In the genomic region with DNA sequence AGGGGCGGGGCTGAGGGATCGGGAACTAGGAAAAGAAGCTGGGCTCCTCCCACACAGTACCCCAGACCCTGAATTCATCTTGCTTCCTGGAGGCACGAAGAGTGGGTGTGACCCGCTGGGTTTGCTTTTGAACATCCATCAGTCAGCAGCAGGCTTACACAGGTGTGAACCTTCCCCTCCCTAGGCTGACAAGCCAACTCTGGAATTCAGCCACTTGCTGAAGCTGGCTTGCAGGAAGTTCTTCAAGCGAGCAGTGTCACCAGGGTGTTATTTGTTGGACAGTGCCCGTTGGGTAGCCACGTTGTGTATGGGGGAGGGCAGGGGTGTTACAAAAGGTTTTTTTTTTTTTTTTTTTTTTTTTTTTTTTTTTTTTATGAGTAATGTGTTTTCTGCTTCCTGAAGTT, we compare ENCODE assay signal across 9 mouse cellular contexts.
A peak's percentile ranks its signal among the peaks of the same experiment; 100 is the strongest.
DNase-seq lines count a peak whose midpoint lies in the region; ATAC-seq and TF ChIP-seq lines count a peak whose summit lies in the region.
"Had no signal": no experiment of that assay in that cellular context is flagged by ENCODE, and none has a peak within 500 bp of the region (broad histone marks: within the 10 kb centered on the region; RNA-seq: fewer than 3 reads in every experiment).

No protein-coding gene starts in this region.

- no peaks in the 10 kb centered on the region for H3K9me3 ChIP-seq in midbrain, embryonic 11.5 days (ENCODE audit: control insufficient read depth, low read length)
- no peaks in the 10 kb centered on the region for H3K9me3 ChIP-seq in midbrain, postnatal 0 days (ENCODE audit: low read length)
- H3K9me3 ChIP-seq in forebrain, embryonic 10.5 days = no peaks in the 10 kb centered on the region
- H3K9me3 ChIP-seq in intestine, embryonic 16.5 days (ENCODE audit: control insufficient read depth, low read length) = no peaks in the 10 kb centered on the region
- no peaks in the 10 kb centered on the region for H3K9me3 ChIP-seq in neural tube, embryonic 15.5 days (replicated peaks)

- H3K36me3 ChIP-seq in midbrain, embryonic 11.5 days (ENCODE audit: control insufficient read depth, insufficient read depth, low read length) = no peaks in the 10 kb centered on the region
- H3K36me3 ChIP-seq in midbrain, postnatal 0 days (ENCODE audit: insufficient read depth, low read length) = no peaks in the 10 kb centered on the region
- no peaks in the 10 kb centered on the region for H3K36me3 ChIP-seq in forebrain, embryonic 10.5 days (replicated peaks)
- H3K36me3 ChIP-seq in intestine, embryonic 16.5 days (ENCODE audit: control insufficient read depth, insufficient read depth, low read length) = no peaks in the 10 kb centered on the region
- no peaks in the 10 kb centered on the region for H3K36me3 ChIP-seq in neural tube, embryonic 15.5 days

- H3K27me3 ChIP-seq in midbrain, embryonic 11.5 days (ENCODE audit: control insufficient read depth, insufficient read depth, low read length) = no peaks in the 10 kb centered on the region
- no peaks in the 10 kb centered on the region for H3K27me3 ChIP-seq in midbrain, postnatal 0 days (ENCODE audit: insufficient read depth, low read length)
- peaks cover 34% of the 10 kb centered on the region for H3K27me3 ChIP-seq in forebrain, embryonic 10.5 days (ENCODE audit: poor library complexity, severe bottlenecking)
- H3K27me3 ChIP-seq in intestine, embryonic 16.5 days (replicated peaks; ENCODE audit: control insufficient read depth, insufficient read depth, low read length) = no peaks in the 10 kb centered on the region
- no peaks in the 10 kb centered on the region for H3K27me3 ChIP-seq in neural tube, embryonic 15.5 days (replicated peaks)

- H3K4me3 ChIP-seq in midbrain, embryonic 11.5 days (ENCODE audit: low read depth, low read length) = no peak overlapping the region
- no peak overlapping the region for H3K4me3 ChIP-seq in midbrain, postnatal 0 days (ENCODE audit: low read depth, low read length)
- peak overlapping the region; percentile 12; the same call in 1 of the 2 replicates for H3K4me3 ChIP-seq in forebrain, embryonic 10.5 days
- H3K4me3 ChIP-seq in intestine, embryonic 16.5 days (ENCODE audit: low read length) = peak overlapping the region; percentile 10
- H3K4me3 ChIP-seq in neural tube, embryonic 15.5 days (replicated peaks) = no peak overlapping the region

- TF ChIP-seq CTCF in midbrain, postnatal 0 days (IDR thresholded peaks at IDR 0.05) = no peak

- H3K27ac ChIP-seq in midbrain, embryonic 11.5 days (ENCODE audit: low read depth, low read length) = no peak overlapping the region
- no peak overlapping the region for H3K27ac ChIP-seq in midbrain, postnatal 0 days (ENCODE audit: low read depth, low read length)
- no peak overlapping the region for H3K27ac ChIP-seq in forebrain, embryonic 10.5 days
- H3K27ac ChIP-seq in intestine, embryonic 16.5 days (ENCODE audit: low read length) = no peak overlapping the region
- H3K27ac ChIP-seq in neural tube, embryonic 15.5 days (replicated peaks) = no peak overlapping the region

- no peak overlapping the region for H3K4me2 ChIP-seq in midbrain, embryonic 11.5 days
- no peak overlapping the region for H3K4me2 ChIP-seq in midbrain, postnatal 0 days (ENCODE audit: low read depth, low read length, poor library complexity, severe bottlenecking)
- peak overlapping the region; percentile 32 for H3K4me2 ChIP-seq in intestine, embryonic 16.5 days (ENCODE audit: low read depth, low read length)
- peak overlapping the region; percentile 38 for H3K4me2 ChIP-seq in neural tube, embryonic 15.5 days

- no peak for DNase-seq in midbrain, embryonic 11.5 days (ENCODE audit: low spot score, missing footprints)
- DNase-seq in midbrain, postnatal 0 days (ENCODE audit: low spot score) = no peak
- DNase-seq in forebrain, embryonic 10.5 days (ENCODE audit: extremely low spot score, low spot score) = no peak
- no peak for DNase-seq in ovary, adult 18-20 months (ENCODE audit: low spot score)
- no peak for DNase-seq in right cerebral cortex, postnatal 14 days
- no peak for DNase-seq in layer of hippocampus, postnatal 14 days (ENCODE audit: low spot score in 2 of 2)
- DNase-seq: right cerebral cortex, postnatal 4 days had no signal

- no peak overlapping the region for H3K9ac ChIP-seq in midbrain, embryonic 11.5 days (ENCODE audit: low read length)
- no peak overlapping the region for H3K9ac ChIP-seq in midbrain, postnatal 0 days (replicated peaks; ENCODE audit: low read length, poor library complexity, severe bottlenecking)
- no peak overlapping the region for H3K9ac ChIP-seq in intestine, embryonic 16.5 days (ENCODE audit: low read depth, low read length)
- H3K9ac ChIP-seq in neural tube, embryonic 15.5 days (replicated peaks) = no peak overlapping the region

- ATAC-seq in midbrain, embryonic 11.5 days (ENCODE audit: low FRiP score) = peak; percentile 65
- no peak for ATAC-seq in midbrain, postnatal 0 days (ENCODE audit: low FRiP score)
- ATAC-seq in intestine, embryonic 16.5 days = peak; percentile 74
- ATAC-seq in neural tube, embryonic 15.5 days (ENCODE audit: low FRiP score) = no peak

- peaks cover 5% of the 10 kb centered on the region; the same call in 1 of the 2 replicates for H3K4me1 ChIP-seq in midbrain, embryonic 11.5 days (ENCODE audit: control insufficient read depth, insufficient read depth, low read length)
- H3K4me1 ChIP-seq in midbrain, postnatal 0 days (ENCODE audit: insufficient read depth, low read length) = no peaks in the 10 kb centered on the region
- H3K4me1 ChIP-seq in forebrain, embryonic 10.5 days = peaks cover 21% of the 10 kb centered on the region
- peaks cover 3% of the 10 kb centered on the region for H3K4me1 ChIP-seq in intestine, embryonic 16.5 days (ENCODE audit: control insufficient read depth, insufficient read depth, low read length)
- H3K4me1 ChIP-seq in neural tube, embryonic 15.5 days = peaks cover 6% of the 10 kb centered on the region

- 35% methylated on average over 7 of the region's 7 CpGs for WGBS in midbrain, embryonic 11.5 days
- WGBS in midbrain, postnatal 0 days = 23% methylated on average over 7 of the region's 7 CpGs
- WGBS in forebrain, embryonic 10.5 days = 28% methylated on average over 7 of the region's 7 CpGs
- 3% methylated on average over 7 of the region's 7 CpGs for WGBS in intestine, embryonic 16.5 days
- WGBS in neural tube, embryonic 15.5 days = 23% methylated on average over 7 of the region's 7 CpGs

Comparison
In these comparisons a context has a peak if more than half of its experiments do, and no peak if none do; other contexts are left out.
1. ATAC-seq: peak in midbrain, embryonic 11.5 days (single experiment) and intestine, embryonic 16.5 days (single experiment); none in midbrain, postnatal 0 days (single experiment) and neural tube, embryonic 15.5 days (single experiment).
2. H3K4me2 ChIP-seq: peak in intestine, embryonic 16.5 days (single experiment) and neural tube, embryonic 15.5 days (single experiment); none in midbrain, embryonic 11.5 days (single experiment) and midbrain, postnatal 0 days (single experiment).
3. H3K4me3 ChIP-seq: peak in forebrain, embryonic 10.5 days (single experiment) and intestine, embryonic 16.5 days (single experiment); none in midbrain, embryonic 11.5 days (single experiment), midbrain, postnatal 0 days (single experiment) and neural tube, embryonic 15.5 days (single experiment).